10 mouse cellular contexts compared by ENCODE assay signal in the genomic region with DNA sequence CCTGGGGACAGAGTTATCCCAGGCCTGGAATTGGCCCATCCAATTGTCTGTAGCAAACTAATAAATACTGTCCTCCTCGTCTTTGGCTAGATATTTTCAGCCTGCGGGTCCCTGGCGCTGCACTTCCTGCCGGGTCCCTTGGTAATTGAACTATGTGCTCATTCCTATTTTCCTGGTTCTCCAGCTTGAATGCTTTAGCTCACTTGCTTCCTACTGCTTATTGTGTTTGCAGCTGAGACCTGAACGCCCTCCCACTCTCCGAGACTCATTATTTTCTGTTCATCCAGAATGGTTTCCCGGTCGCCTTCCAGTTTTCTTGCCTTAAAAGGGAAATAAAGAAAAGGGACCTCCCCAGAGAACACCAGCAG.
DNase-seq lines count a peak whose midpoint lies in the region; ATAC-seq lines count a peak whose summit lies in the region.
"Had no signal": no experiment of that assay in that cellular context is flagged by ENCODE, and none has a peak within 500 bp of the region (broad histone marks: within the 10 kb centered on the region; RNA-seq: fewer than 3 reads in every experiment).

No protein-coding gene starts in this region.

- H3K27me3 ChIP-seq in heart, embryonic 12.5 days (replicated peaks) = no peaks in the 10 kb centered on the region
- H3K27me3 ChIP-seq in embryonic facial prominence, embryonic 14.5 days (replicated peaks; ENCODE audit: control insufficient read depth, insufficient read depth, low read length) = no peaks in the 10 kb centered on the region
- H3K27me3 ChIP-seq in heart, embryonic 16.5 days (ENCODE audit: control insufficient read depth, insufficient read depth, low read length) = no peaks in the 10 kb centered on the region
- H3K27me3 ChIP-seq: liver, embryonic 15.5 days had no signal

- no peak for ATAC-seq in heart, embryonic 12.5 days (ENCODE audit: insufficient number of reproducible peaks, low FRiP score)
- no peak for ATAC-seq in embryonic facial prominence, embryonic 14.5 days (ENCODE audit: low read depth)
- no peak; the same call in 1 of the 2 replicates for ATAC-seq in heart, embryonic 16.5 days (replicated peaks; ENCODE audit: extremely low read depth, insufficient read depth, low FRiP score)
- ATAC-seq in activated CD4-positive, CD25-positive, alpha-beta regulatory T cell, adult 4 months = no peak

- peak; percentile 48 to 68 for DNase-seq in heart, adult 9 months (ENCODE audit: low spot score in 2 of 2)
- DNase-seq in embryonic facial prominence, embryonic 14.5 days (ENCODE audit: low spot score) = no peak
- peak; percentile 28 to 46 for DNase-seq in kidney, postnatal 36 days
- DNase-seq in ovary, postnatal 36 days (ENCODE audit: low spot score) = no peak
- DNase-seq in layer of hippocampus, postnatal 14 days (ENCODE audit: low spot score in 2 of 2) = no peak
- DNase-seq: thymus, postnatal 4 days had no signal

- no peak overlapping the region for H3K4me3 ChIP-seq in heart, embryonic 12.5 days
- H3K4me3 ChIP-seq in embryonic facial prominence, embryonic 14.5 days (ENCODE audit: low read depth, low read length) = no peak overlapping the region
- H3K4me3 ChIP-seq in heart, embryonic 16.5 days (ENCODE audit: low read length) = no peak overlapping the region
- H3K4me3 ChIP-seq: liver, embryonic 15.5 days had no signal

- H3K9me3 ChIP-seq in heart, embryonic 12.5 days (replicated peaks) = no peaks in the 10 kb centered on the region
- no peaks in the 10 kb centered on the region for H3K9me3 ChIP-seq in embryonic facial prominence, embryonic 14.5 days (ENCODE audit: control insufficient read depth, low read length)
- H3K9me3 ChIP-seq in heart, embryonic 16.5 days (replicated peaks; ENCODE audit: control insufficient read depth, low read length) = no peaks in the 10 kb centered on the region
- H3K9me3 ChIP-seq: liver, embryonic 15.5 days had no signal

- H3K9ac ChIP-seq in heart, embryonic 12.5 days = no peak overlapping the region
- no peak overlapping the region for H3K9ac ChIP-seq in embryonic facial prominence, embryonic 14.5 days (ENCODE audit: low read depth, low read length)
- no peak overlapping the region for H3K9ac ChIP-seq in heart, embryonic 16.5 days (ENCODE audit: low read length)
- H3K9ac ChIP-seq: liver, embryonic 15.5 days had no signal

- peaks cover 16% of the 10 kb centered on the region for H3K4me1 ChIP-seq in heart, embryonic 12.5 days (replicated peaks)
- peaks cover 36% of the 10 kb centered on the region for H3K4me1 ChIP-seq in embryonic facial prominence, embryonic 14.5 days (ENCODE audit: control insufficient read depth, insufficient read depth, low read length)
- H3K4me1 ChIP-seq in heart, embryonic 16.5 days (ENCODE audit: control insufficient read depth, insufficient read depth, low read length) = no peaks in the 10 kb centered on the region

- no peaks in the 10 kb centered on the region for H3K36me3 ChIP-seq in heart, embryonic 12.5 days
- no peaks in the 10 kb centered on the region for H3K36me3 ChIP-seq in embryonic facial prominence, embryonic 14.5 days (ENCODE audit: control insufficient read depth, insufficient read depth, low read length)
- no peaks in the 10 kb centered on the region for H3K36me3 ChIP-seq in heart, embryonic 16.5 days (ENCODE audit: control insufficient read depth, insufficient read depth)

- no peak overlapping the region for H3K27ac ChIP-seq in heart, embryonic 12.5 days (ENCODE audit: poor library complexity, severe bottlenecking)
- H3K27ac ChIP-seq in embryonic facial prominence, embryonic 14.5 days (replicated peaks; ENCODE audit: low read depth, low read length) = peak overlapping the region; percentile 56
- peak overlapping the region; percentile 63 for H3K27ac ChIP-seq in heart, embryonic 16.5 days (ENCODE audit: low read length)
- H3K27ac ChIP-seq: liver, embryonic 15.5 days had no signal

- no peak overlapping the region for H3K4me2 ChIP-seq in heart, embryonic 12.5 days
- no peak overlapping the region for H3K4me2 ChIP-seq in embryonic facial prominence, embryonic 14.5 days (ENCODE audit: low read depth, low read length)
- no peak overlapping the region; the same call in 1 of the 2 replicates for H3K4me2 ChIP-seq in heart, embryonic 16.5 days (ENCODE audit: low read depth, low read length)
- H3K4me2 ChIP-seq: liver, embryonic 15.5 days had no signal

- WGBS in heart, embryonic 12.5 days = 60% methylated on average over 8 of the region's 8 CpGs
- WGBS in embryonic facial prominence, embryonic 14.5 days = 48% methylated on average over 8 of the region's 8 CpGs
- 65% methylated on average over 8 of the region's 8 CpGs for WGBS in heart, embryonic 16.5 days

Comparison
In these comparisons a context has a peak if more than half of its experiments do, and no peak if none do; other contexts are left out.
1. DNase-seq: peak in heart, adult 9 months (2 of 2) and kidney, postnatal 36 days (2 of 2); none in embryonic facial prominence, embryonic 14.5 days (single experiment), ovary, postnatal 36 days (single experiment) and layer of hippocampus, postnatal 14 days (0 of 2).